Mouse (Mus musculus): ENCODE results near the gene Fndc3b. TPM values are rescaled to one million over a fixed set of nuclear protein-coding genes. Genes with fewer than 3 reads are reported as not detected.

The Fndc3b gene
- polyA plus RNA-seq, 1 experiment from 2014 or later = 12.8 TPM

GRCm38 (mm10) chr3:27703531-27703930, 7.6 kb downstream of the Fndc3b start:
- Histone ChIP-seq H3K27ac (ENCODE audit: low read depth, low read length) (no peak overlapping the region), H3K36me3 (ENCODE audit: control insufficient read depth, insufficient read depth, low read length) (no peaks in the 10 kb centered on the region), H3K9me3 (ENCODE audit: control insufficient read depth, low read length) (no peaks in the 10 kb centered on the region), H3K4me3 (ENCODE audit: low read depth, low read length) (no peak overlapping the region), H3K4me2 (replicated peaks; ENCODE audit: low read depth, low read length) (no peak overlapping the region), H3K4me1 (replicated peaks; ENCODE audit: control insufficient read depth, insufficient read depth, low read length) (no peaks in the 10 kb centered on the region), H3K27me3 (ENCODE audit: control insufficient read depth, insufficient read depth, low read length) (no peaks in the 10 kb centered on the region), H3K9ac (ENCODE audit: low read depth, low read length) (no peak overlapping the region)
- no peak for DNase-seq (ENCODE audit: low spot score)
- no peak for ATAC-seq (ENCODE audit: low FRiP score)
- 90% methylated on average over 8 of the region's 8 CpGs for WGBS

DNA sequence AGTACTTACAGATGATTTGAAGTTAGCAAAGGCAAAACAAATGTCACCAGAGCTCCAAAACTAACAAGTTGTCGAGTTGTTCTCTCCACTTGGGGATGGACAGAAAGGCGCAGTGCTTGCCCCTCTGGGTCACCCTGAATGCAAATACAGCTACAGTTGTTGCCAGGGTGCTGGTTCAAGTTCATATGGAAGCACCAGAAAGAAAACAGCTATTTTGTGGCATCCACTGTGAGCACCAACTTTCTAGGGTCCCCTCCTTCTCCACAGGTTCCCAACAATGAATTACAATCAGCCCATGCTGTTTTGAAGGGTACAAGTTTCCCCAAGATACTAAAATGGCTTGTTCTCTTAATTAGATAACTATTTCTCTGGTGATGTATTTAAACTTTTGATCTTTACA, 8.0 kb downstream of the Fndc3b start:
- Histone ChIP-seq H3K36me3 (ENCODE audit: control insufficient read depth, insufficient read depth, low read length) (no peaks in the 10 kb centered on the region), H3K4me3 (ENCODE audit: low read depth, low read length) (no peak overlapping the region), H3K4me1 (replicated peaks; ENCODE audit: control insufficient read depth, insufficient read depth, low read length) (no peaks in the 10 kb centered on the region), H3K4me2 (replicated peaks; ENCODE audit: low read depth, low read length) (no peak overlapping the region), H3K27me3 (ENCODE audit: control insufficient read depth, insufficient read depth, low read length) (no peaks in the 10 kb centered on the region), H3K27ac (ENCODE audit: low read depth, low read length) (no peak overlapping the region), H3K9me3 (ENCODE audit: control insufficient read depth, low read length) (no peaks in the 10 kb centered on the region), H3K9ac (ENCODE audit: low read depth, low read length) (no peak overlapping the region)
- WGBS = 86% methylated on average over 2 of the region's 2 CpGs
- ATAC-seq (ENCODE audit: low FRiP score) (no peak), DNase-seq (ENCODE audit: low spot score) (no peak)

GRCm38 (mm10) chr3:27698671-27699070, 12.4 kb downstream of the Fndc3b start:
- ATAC-seq (ENCODE audit: low FRiP score) (no peak), DNase-seq (ENCODE audit: low spot score) (no peak)
- Histone ChIP-seq H3K27ac (ENCODE audit: low read depth, low read length) (no peak overlapping the region), H3K4me1 (replicated peaks; ENCODE audit: control insufficient read depth, insufficient read depth, low read length) (no peaks in the 10 kb centered on the region), H3K27me3 (ENCODE audit: control insufficient read depth, insufficient read depth, low read length) (no peaks in the 10 kb centered on the region), H3K36me3 (ENCODE audit: control insufficient read depth, insufficient read depth, low read length) (no peaks in the 10 kb centered on the region), H3K4me3 (ENCODE audit: low read depth, low read length) (no peak overlapping the region), H3K9ac (ENCODE audit: low read depth, low read length) (no peak overlapping the region), H3K4me2 (replicated peaks; ENCODE audit: low read depth, low read length) (no peak overlapping the region), H3K9me3 (ENCODE audit: control insufficient read depth, low read length) (no peaks in the 10 kb centered on the region)
- WGBS = 91% methylated on average over 6 of the region's 6 CpGs

DNA sequence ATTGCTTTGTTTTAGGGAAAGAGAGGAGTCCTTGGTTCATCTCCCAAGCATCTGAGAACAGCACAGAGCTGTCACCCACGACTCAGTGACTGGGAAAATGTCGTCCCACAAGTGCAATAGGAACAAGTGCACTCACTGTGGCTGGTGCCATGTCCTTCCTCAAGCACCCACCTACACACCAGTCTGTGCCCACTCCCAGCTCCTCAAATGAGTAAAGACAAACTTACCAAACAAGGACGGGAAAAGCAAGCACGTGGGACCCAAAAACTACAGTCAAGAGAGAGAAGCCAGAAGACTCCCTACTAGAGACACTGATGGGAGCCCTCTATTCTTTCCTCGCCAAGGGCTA, 14.7 kb downstream of the Fndc3b start:
- no peak for ATAC-seq (ENCODE audit: low FRiP score)
- no peaks in the 10 kb centered on the region for H3K36me3 ChIP-seq (ENCODE audit: control insufficient read depth, insufficient read depth, low read length)
- no peak overlapping the region for H3K4me2 ChIP-seq (replicated peaks; ENCODE audit: low read depth, low read length)
- H3K4me1 ChIP-seq (replicated peaks; ENCODE audit: control insufficient read depth, insufficient read depth, low read length) = no peaks in the 10 kb centered on the region
- DNase-seq (ENCODE audit: low spot score) = no peak
- H3K9ac ChIP-seq (ENCODE audit: low read depth, low read length) = no peak overlapping the region
- no peaks in the 10 kb centered on the region for H3K27me3 ChIP-seq (ENCODE audit: control insufficient read depth, insufficient read depth, low read length)
- no peaks in the 10 kb centered on the region for H3K9me3 ChIP-seq (ENCODE audit: control insufficient read depth, low read length)
- 79% methylated on average over 5 of the region's 5 CpGs for WGBS
- H3K27ac ChIP-seq (ENCODE audit: low read depth, low read length) = no peak overlapping the region
- no peak overlapping the region for H3K4me3 ChIP-seq (ENCODE audit: low read depth, low read length)

GRCm38 (mm10) chr3:27695612-27696448, 15.3 kb downstream of the Fndc3b start:
- DNase-seq (ENCODE audit: low spot score) (no peak), ATAC-seq (ENCODE audit: low FRiP score) (no peak)
- no peaks in the 10 kb centered on the region for H3K27me3 ChIP-seq (ENCODE audit: control insufficient read depth, insufficient read depth, low read length)
- H3K9ac ChIP-seq (ENCODE audit: low read depth, low read length) = no peak overlapping the region
- 81% methylated on average over 16 of the region's 16 CpGs for WGBS
- no peak overlapping the region for H3K27ac ChIP-seq (ENCODE audit: low read depth, low read length)
- no peaks in the 10 kb centered on the region for H3K9me3 ChIP-seq (ENCODE audit: control insufficient read depth, low read length)
- H3K4me1 ChIP-seq (replicated peaks; ENCODE audit: control insufficient read depth, insufficient read depth, low read length) = no peaks in the 10 kb centered on the region
- H3K4me2 ChIP-seq (replicated peaks; ENCODE audit: low read depth, low read length) = no peak overlapping the region
- H3K36me3 ChIP-seq (ENCODE audit: control insufficient read depth, insufficient read depth, low read length) = no peaks in the 10 kb centered on the region
- no peak overlapping the region for H3K4me3 ChIP-seq (ENCODE audit: low read depth, low read length)

GRCm38 (mm10) chr3:27694586-27694985, 16.5 kb downstream of the Fndc3b start:
- Histone ChIP-seq H3K4me1 (replicated peaks; ENCODE audit: control insufficient read depth, insufficient read depth, low read length) (no peaks in the 10 kb centered on the region), H3K27ac (ENCODE audit: low read depth, low read length) (no peak overlapping the region), H3K4me2 (replicated peaks; ENCODE audit: low read depth, low read length) (no peak overlapping the region), H3K27me3 (ENCODE audit: control insufficient read depth, insufficient read depth, low read length) (no peaks in the 10 kb centered on the region), H3K9me3 (ENCODE audit: control insufficient read depth, low read length) (no peaks in the 10 kb centered on the region), H3K36me3 (ENCODE audit: control insufficient read depth, insufficient read depth, low read length) (no peaks in the 10 kb centered on the region), H3K9ac (ENCODE audit: low read depth, low read length) (no peak overlapping the region), H3K4me3 (ENCODE audit: low read depth, low read length) (no peak overlapping the region)
- WGBS = 78% methylated on average over 10 of the region's 10 CpGs
- ATAC-seq (ENCODE audit: low FRiP score) (no peak), DNase-seq (ENCODE audit: low spot score) (no peak)

- Histone ChIP-seq H3K4me2 (replicated peaks; ENCODE audit: low read depth, low read length) (no peak overlapping the region), H3K4me3 (ENCODE audit: low read depth, low read length) (no peak overlapping the region), H3K27me3 (ENCODE audit: control insufficient read depth, insufficient read depth, low read length) (no peaks in the 10 kb centered on the region), H3K4me1 (replicated peaks; ENCODE audit: control insufficient read depth, insufficient read depth, low read length) (no peaks in the 10 kb centered on the region), H3K36me3 (ENCODE audit: control insufficient read depth, insufficient read depth, low read length) (no peaks in the 10 kb centered on the region), H3K9ac (ENCODE audit: low read depth, low read length) (no peak overlapping the region), H3K27ac (ENCODE audit: low read depth, low read length) (no peak overlapping the region), H3K9me3 (ENCODE audit: control insufficient read depth, low read length) (no peaks in the 10 kb centered on the region)
- WGBS = 95% methylated on average over 5 of the region's 5 CpGs
- no peak for DNase-seq (ENCODE audit: low spot score)
- ATAC-seq (ENCODE audit: low FRiP score) = no peak
Observed at GRCm38 (mm10) chr3:27694111-27694510, 17.0 kb downstream of the Fndc3b start.

DNA sequence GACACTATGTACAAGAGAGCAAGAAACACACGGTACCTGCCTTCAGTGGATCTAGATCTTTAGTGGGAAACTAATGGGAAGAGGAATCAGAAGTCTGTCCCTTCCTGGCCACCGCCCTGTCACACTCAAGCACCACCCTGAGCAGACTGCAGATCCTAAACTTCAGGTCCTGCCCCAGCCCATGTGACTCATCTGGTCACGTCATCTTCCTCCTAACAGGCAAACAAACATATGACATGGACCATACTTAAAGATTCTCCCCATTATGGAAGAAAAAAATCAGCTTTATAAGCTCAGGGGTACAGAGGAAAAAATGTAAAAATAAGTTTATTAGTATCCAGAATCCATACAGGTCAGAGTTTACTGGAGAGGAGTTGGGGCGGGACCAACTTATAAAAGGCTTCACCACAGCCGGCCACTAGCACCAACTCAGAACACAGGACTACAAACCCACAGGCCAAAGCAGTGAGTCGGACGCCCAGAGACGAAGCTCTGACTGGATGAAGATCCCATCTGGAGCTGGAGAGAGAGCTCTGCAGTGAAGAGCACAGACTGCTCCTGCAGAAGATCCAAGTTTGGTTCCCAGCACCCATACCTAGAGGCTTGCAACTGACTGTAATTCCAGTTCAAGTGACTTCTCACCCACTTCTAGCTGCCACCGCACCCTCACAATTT, 19.5 kb downstream of the Fndc3b start:
- Histone ChIP-seq H3K4me1 (replicated peaks; ENCODE audit: control insufficient read depth, insufficient read depth, low read length) (no peaks in the 10 kb centered on the region), H3K4me3 (ENCODE audit: low read depth, low read length) (no peak overlapping the region), H3K4me2 (replicated peaks; ENCODE audit: low read depth, low read length) (no peak overlapping the region), H3K27me3 (ENCODE audit: control insufficient read depth, insufficient read depth, low read length) (no peaks in the 10 kb centered on the region), H3K36me3 (ENCODE audit: control insufficient read depth, insufficient read depth, low read length) (no peaks in the 10 kb centered on the region), H3K9ac (ENCODE audit: low read depth, low read length) (no peak overlapping the region), H3K9me3 (ENCODE audit: control insufficient read depth, low read length) (no peaks in the 10 kb centered on the region), H3K27ac (ENCODE audit: low read depth, low read length) (no peak overlapping the region)
- ATAC-seq (ENCODE audit: low FRiP score) (no peak), DNase-seq (ENCODE audit: low spot score) (no peak)
- 87% methylated on average over 9 of the region's 9 CpGs for WGBS

GRCm38 (mm10) chr3:27690030-27690429, 21.1 kb downstream of the Fndc3b start:
- no peak for DNase-seq (ENCODE audit: low spot score)
- 76% methylated on average over 6 of the region's 6 CpGs for WGBS
- no peak overlapping the region for H3K9ac ChIP-seq (ENCODE audit: low read depth, low read length)

More at GRCm38 (mm10) chr3:27690030-27690429, 21.1 kb downstream of the Fndc3b start:
- ATAC-seq (ENCODE audit: low FRiP score) = no peak
- H3K27ac ChIP-seq (ENCODE audit: low read depth, low read length) = no peak overlapping the region
- no peaks in the 10 kb centered on the region for H3K9me3 ChIP-seq (ENCODE audit: control insufficient read depth, low read length)
- no peak overlapping the region for H3K4me3 ChIP-seq (ENCODE audit: low read depth, low read length)
- no peaks in the 10 kb centered on the region for H3K27me3 ChIP-seq (ENCODE audit: control insufficient read depth, insufficient read depth, low read length)
- H3K4me2 ChIP-seq (replicated peaks; ENCODE audit: low read depth, low read length) = no peak overlapping the region
- no peaks in the 10 kb centered on the region for H3K4me1 ChIP-seq (replicated peaks; ENCODE audit: control insufficient read depth, insufficient read depth, low read length)
- no peaks in the 10 kb centered on the region for H3K36me3 ChIP-seq (ENCODE audit: control insufficient read depth, insufficient read depth, low read length)

Measured in hindbrain, embryonic 11.5 days (tissue).